Mouse (Mus musculus): ENCODE results near the gene Pex6.

Gene Pex6

DNA sequence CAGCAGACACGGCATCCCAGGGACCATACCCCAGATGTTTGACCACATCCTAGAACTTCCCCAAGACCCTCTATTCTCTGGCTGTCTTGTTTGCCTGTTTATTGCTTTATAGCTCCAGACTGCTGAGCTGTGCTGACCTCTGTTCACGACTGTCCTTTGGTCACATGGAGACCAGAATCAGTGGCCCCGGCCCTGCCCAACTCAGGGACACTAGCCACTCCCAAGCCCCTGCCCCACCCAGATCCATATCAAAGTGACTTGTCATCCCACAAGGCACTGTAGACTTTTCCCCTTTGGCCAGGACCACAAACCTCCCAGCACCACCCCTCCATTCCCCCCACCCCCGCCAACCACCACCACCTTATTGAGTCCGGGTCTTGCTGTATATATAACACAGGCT lies 12.0 kb upstream of the Pex6 start:
- no peak for ATAC-seq (ENCODE audit: insufficient number of reproducible peaks, low FRiP score, low TSS enrichment)

DNA sequence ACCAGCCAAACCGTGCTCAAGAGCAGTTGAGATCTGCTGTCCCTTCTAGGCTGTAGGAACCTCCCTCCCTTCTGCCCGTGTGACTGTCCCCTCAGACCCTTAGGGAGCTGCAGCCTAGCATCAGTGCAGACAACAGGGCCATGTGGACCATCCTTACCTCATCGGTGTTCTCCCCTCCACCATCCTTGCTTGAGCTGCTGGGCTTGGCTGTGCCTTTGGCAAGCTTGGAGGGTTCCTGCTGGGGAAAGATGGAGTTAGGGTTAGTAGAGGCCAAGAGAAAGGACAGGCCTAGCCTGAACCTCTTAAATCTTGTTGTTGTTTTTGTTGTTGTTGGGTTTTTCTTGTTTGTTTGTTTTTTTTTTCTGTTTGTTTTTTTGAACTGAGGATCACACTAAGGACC lies 11.4 kb upstream of the Pex6 start:
- no peak for ATAC-seq (ENCODE audit: insufficient number of reproducible peaks, low FRiP score, low TSS enrichment)

DNA sequence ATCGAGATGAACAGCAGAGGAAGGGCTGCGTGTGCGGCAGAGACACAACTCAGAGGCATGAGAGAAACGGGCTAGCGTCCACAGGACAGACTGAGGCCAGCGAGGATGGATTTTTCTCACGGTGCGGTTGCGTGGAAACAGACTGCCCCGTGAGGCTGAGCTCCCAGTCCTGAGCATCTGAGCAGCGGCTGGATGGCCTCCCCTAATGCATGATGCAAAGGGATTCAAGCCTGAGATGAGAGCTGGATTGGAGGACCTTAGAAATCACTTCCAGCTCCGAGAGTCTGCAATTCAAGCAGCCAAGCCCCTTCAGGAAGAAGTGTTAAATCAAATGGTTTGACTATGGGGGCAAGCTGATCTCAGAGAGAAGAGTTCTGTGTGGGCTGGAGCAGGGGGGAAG lies 9.8 kb upstream of the Pex6 start:
- ATAC-seq (ENCODE audit: insufficient number of reproducible peaks, low FRiP score, low TSS enrichment): no peak

DNA sequence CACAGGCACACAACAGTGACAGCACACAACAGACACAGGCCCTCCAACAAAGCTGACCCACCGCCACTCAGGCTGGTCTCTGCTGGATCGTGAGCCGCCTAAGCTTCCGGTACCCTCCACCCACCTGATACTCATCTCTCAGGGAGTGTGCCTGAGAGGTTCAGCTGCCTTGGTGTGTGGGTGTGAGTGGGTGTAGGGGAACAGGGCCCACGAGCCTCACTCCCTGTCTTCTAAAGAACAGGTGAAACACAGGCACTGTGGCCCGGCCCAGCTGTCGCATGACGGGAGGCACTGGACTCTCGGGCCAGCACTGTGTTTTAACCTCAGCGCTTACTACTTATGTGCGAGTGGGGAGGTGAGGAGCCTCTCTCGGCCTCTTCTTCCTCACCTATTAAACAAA lies 9.2 kb upstream of the Pex6 start:
- no peak for ATAC-seq (ENCODE audit: insufficient number of reproducible peaks, low FRiP score, low TSS enrichment)

DNA sequence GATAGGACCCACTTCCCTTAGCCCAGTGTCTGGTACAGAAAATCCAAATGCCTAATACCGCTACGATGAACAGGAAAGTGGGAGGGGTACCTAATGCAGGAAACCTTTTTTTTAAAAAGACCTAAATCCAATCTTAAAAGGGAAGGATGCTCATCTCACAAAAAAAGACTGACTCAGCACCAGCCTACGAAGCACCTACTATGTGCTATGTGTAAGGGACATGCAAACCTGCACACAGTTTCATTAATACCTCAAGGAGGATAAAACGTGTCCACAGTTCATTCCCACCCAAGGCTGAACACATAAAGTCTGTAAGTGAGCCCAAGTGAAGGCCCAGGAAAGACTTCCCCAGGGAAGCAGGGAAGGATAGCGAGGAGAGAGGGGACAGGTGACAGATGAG lies 8.8 kb upstream of the Pex6 start:
- no peak for ATAC-seq (ENCODE audit: insufficient number of reproducible peaks, low FRiP score, low TSS enrichment)

DNA sequence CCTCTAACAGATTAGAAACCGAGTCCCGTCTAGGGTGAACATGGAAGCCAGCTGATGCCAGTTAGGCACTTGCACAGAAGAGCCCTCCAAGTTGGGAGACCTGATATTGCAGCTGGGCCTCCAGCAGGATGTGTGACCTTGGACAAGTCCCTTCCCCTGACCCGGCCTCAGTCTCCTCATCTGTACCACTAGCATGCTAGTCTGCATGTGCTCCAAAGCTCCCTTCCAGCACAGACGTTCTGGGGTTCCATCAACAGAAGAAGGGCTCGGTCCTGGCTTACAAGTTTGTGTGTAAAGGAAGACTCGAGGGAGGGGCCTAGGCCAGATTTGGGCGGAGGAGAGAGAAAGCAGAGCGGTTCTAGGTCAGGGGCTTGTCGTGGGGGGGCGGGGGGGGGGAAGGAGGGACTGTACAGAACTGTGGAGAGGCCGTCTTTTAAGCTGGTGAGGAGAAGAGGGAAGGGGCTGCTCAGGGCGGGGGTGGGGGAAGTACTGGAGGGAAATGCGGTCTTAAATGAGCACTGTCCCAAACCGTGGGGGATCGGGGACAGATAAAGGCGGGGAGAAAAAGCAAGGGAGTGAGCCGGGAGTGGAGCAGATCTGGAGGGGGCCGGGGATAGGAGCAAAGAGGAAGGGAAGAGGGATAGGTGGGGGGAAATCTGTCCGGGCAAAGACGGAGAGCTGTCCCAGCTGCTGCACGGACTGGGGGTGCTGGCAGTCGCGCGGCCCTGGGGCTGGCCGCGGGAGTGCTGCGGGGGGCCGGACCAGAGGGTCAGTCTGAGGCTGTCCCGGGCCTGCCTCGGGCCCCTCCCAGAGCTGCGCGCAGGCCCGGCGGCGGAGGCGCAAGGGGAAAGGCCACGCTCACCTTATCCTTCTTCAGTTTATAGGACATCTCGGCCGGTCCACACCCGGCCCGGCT lies 7.0 kb upstream of the Pex6 start:
- peak; percentile 31 for ATAC-seq (ENCODE audit: insufficient number of reproducible peaks, low FRiP score, low TSS enrichment)

DNA sequence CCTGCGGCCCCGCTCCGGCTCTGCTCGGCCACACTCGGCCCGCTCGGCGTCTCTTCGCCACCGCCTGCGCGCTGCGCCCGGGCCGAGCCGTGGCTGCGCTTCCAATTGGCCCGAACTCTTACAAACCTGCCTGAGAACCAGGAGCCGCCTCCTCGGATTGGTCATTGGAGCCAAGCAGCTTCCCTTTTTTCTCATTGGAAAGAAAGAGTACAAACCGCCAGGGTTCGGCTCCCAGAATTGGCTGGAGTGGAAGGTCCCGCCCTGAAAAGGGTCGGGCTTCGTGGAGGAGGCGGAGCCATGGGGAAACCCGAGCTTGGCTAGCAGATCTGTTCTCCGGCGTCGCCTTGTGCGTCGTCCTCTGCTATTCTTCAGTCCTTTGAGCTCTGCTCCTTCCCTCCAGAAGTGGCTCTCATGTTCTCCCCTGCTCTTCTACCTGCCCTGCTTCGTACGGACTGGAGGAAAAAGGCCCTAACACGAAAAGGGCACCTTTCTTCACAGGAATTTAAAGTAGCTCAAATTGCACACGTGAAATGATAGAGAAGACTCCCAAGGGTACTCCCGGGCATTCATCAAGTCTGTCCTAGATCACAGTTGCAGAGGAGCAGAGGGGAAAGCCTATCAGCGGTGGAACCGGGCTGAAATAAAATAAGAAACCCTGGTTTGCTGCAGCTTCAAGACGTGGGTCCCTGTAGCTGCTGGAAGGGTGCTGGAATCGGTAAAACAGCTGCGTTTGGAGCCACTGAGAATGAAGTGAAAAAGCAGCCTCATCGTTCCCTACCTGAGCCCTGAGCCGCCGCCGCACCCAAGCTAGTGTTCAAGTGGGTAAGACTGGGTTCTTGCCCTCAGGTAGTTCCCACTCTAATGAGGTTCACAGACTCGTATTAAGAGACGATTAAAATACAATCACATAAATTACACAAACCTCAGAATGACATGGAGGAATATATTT lies 6.1 kb upstream of the Pex6 start, which contains the start of gene Ppp2r5d:
Gene Ppp2r5d (minus strand): TSS at position 225 of the 949 bp plus-strand sequence.
- peak; percentile 95 for ATAC-seq (ENCODE audit: insufficient number of reproducible peaks, low FRiP score, low TSS enrichment)

DNA sequence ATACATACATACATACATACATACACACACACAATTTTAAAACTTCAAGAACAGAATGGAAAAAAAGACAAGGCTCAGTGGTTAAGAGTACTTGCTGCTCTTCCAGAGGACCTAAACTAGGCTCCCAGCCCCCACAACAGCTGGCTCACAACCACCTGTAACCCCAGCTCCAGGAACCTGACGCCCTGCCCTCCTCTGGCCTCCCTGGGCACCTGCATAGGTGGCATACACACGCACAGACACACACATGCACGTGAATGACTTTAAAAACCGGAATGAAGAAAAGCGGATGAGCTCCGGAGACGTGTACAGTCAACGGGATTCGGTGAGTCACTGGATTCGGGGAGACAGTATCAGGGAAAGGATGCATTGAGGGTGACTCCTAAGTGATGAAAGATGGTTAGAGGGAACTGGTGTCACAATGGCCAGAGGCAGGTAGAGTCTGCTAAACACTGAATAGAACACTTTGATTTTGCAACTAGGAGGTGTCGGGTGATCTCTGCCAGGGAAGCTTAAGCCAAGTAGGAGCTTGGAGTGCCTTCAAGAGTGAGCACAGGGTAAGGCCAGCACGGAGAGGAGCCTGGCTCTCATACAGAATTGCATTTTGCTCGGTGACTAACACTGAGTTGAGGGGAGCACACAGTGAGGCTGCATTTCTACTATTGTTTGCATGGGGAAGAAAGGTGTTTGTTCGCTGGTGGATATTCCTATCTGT lies 4.7 kb upstream of the Pex6 start:
- ATAC-seq (ENCODE audit: insufficient number of reproducible peaks, low FRiP score, low TSS enrichment): no peak

DNA sequence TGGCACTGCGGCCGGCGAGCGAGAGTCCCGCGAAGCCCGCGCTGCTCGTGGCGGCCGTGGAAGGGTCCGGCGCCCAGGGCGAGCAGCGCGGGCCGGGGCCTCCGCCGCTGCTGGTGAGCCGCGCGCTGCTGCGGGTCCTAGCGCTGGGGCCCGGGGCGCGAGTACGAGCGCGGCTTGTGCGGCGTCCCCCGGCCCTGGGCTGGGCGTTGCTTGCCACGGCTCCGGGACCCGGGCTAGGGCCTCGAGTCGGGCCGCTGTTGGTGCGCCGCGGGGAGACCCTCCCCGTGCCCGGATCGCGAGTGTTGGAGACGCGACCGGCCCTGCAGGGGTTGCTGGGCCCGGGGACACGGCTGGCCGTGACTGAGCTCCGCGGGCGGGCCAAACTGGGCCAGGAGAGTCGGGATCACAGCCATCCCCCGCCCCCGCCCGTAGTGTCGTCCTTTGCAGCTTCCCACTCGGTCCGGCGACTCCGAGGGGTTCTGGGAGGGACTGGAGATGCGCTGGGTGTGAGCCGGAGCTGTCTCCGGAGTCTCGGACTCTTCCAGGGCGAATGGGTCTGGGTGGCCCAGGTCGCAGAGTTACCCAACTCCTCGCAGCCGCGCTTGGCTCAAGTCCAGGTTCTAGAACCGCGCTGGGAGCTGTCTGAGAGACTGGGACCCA lies 479 bp downstream of the Pex6 start:
- ATAC-seq (ENCODE audit: insufficient number of reproducible peaks, low FRiP score, low TSS enrichment): no peak; the same call in 1 of the 2 replicates

DNA sequence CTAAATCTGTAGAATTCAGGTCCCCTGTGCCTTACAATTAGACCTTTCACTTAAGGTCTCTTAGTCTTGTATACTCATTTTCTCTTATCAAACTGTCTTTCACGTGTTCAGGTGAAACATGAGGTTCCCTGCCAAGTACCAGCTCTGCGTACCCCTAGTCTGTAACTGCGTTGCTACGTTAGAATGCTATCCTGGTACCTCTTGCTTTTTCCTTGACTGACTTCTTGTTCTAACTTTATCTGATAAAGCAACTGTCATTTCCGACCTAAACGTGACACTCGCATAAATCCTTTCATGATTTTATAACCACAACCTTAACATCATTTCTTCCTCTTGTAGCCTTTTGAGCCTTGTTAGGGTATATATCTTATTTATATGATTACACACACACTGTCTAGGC lies 1.2 kb downstream of the Pex6 start:
- ATAC-seq (ENCODE audit: insufficient number of reproducible peaks, low FRiP score, low TSS enrichment): no peak

DNA sequence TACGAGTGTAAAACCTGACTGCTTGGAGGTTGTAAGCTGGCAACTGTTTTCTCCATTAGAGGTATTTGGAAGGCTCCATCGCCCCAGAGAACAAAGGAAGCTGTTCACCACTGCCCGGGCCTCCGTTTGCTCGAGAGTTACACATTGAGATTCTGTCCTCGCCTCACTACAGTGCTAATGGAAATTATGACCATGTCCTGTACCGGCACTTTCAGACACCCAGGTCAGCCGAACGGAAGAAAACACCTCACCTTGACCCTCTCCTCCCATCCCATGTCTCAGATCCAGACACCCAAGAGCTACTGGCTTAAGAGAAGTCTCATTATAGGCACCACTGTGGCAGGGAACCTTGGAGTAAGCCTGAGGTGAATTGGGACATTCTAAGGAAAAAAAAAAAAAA lies 2.6 kb downstream of the Pex6 start:
- ATAC-seq (ENCODE audit: insufficient number of reproducible peaks, low FRiP score, low TSS enrichment): no peak

DNA sequence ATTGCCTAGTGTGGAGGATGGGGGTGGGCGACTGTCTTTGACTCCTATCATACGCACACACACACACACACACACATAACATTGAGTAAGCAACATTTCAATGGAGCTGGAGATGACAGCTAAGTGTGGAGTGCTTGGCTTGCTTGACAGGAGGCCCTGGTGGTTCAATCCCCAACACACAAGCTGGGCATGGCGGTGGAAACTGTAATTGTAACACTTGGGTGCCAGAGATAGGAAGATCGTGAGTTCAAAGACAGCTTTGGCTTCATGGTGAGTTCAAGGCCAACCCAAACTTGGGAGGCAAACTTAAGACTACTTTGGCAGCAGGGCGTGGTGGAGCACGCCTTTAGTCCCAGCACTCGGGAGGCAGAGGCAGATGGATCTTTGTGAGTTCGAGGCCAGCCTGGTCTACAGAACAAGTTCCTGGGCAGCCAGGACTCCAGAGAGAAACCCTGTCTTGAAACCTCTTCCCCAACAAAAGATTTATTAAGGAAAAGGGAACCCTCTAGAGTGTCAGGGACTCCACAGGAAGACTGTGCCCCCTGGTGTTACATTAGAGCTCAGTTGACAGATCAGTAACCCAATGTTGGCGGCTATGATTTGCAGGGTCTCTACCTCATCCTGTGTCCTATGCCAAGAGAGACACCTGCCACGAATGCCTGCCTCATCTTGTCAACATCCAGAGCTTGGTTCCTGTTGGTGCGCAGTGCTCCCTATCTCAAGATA lies 3.7 kb downstream of the Pex6 start:
- no peak for ATAC-seq (ENCODE audit: insufficient number of reproducible peaks, low FRiP score, low TSS enrichment)

DNA sequence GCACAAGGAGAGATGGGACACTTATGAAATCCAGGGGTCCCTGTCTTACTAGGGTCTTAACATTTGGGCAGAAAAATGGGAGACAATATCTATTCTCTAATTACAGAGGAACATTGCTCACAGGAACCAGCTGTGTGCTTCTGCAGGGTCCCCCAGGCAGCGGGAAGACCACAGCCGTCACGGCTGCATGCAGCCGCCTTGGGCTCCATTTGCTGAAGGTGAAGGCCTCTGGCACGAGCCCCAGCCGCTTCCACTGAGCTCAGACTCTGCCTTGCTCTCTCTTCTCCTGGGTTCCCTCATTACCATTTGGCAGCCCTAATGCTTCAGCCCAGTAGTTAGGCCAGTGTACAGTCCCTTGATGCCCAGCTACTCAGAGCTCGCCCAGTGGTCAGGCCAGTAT lies 9.8 kb downstream of the Pex6 start:
- ATAC-seq (ENCODE audit: insufficient number of reproducible peaks, low FRiP score, low TSS enrichment): no peak

DNA sequence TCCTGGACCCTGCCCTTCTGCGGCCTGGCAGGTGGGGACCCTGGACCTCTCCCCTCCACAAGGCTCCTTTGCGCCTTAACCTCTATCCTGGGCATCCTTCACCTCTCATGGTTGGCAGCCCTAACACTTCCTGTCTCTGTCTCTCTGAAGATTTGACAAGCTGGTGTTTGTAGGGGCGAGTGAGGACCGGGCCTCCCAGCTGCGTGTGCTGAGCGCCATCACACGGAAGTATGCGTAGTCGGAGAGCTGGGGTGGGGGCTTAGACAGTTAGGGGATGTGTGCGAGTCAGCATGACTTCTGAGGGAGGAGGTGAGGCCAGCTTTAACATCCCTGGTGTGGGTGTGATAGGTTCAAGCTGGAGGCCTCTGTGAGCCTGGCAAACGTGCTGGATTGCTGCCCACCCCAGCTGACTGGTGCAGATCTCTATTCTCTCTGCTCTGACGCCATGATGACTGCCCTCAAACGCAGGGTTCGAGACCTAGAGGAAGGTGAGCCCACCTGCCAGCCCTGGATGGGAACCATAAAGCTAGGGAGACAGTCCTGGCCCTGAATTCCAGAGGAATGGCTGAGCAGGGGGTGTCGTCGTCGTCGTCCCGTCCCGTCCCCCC lies 13.3 kb downstream of the Pex6 start:
- no peak for ATAC-seq (ENCODE audit: insufficient number of reproducible peaks, low FRiP score, low TSS enrichment)

DNA sequence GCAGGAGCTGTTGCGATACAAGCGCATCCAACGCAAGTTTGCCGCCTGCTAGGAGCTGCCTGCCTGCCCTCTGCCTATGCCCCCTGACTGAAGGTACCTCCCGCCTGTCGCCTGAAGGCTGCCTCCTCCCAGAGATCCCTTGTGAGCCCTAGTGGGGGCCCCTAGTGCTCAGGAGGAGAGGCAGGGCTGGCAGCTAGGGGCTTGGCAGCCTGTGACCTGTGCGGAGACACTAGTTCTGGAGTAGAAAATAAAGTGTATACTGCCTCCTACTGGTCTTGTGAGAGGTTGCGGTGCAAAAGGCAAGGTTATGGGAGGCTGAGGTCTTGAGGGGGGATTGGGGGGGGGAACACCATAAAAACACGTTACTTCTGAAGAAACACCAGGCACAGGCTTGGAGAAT lies 14.0 kb downstream of the Pex6 start:
- ATAC-seq (ENCODE audit: insufficient number of reproducible peaks, low FRiP score, low TSS enrichment): 0 out of 2 replicates have a peak, but pooled peaks have one; percentile 24

DNA sequence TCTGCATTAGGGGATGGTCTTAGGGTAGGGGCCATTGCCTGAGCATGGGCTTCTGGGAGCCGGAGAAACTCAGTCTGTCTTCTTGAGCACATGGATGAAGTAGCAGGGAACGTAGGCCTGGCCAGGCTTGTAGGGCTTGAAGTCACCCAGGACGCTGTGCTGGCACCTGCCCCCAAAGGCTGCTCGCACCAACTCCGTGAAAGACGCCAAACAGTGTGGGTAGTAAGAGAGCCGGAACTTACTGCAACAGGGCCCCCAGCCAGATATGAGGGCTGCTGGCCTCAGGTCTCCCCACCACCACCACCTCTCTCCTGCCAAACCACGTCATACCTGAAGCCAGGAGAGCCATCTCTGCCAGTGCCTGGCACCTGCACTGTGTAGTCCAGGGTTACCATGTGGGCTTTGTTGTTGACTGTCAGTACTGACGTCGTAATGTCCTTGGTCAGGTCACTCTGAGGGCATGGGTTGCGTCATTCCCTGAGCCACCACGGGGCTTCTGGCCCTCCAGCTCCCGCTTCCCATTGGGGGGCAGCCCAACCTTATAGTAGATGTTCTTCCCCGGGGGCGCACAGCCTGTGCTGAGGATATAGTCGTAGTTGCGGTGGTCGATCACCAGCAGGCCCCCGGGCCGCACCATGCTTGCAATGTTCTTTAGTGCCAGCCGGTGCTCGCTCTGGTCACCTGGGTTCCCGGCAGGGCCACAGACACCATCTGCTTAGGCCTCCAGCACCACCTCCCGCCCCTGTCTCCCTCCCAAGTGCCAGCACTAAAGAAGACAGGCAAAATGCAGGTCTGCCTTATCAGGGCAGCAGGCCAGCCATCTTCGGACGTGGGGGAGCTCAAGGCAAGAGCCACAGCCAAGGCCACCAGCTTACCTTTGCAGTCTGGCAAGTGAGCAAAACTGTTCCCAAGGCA lies 14.7 kb downstream of the Pex6 start:
- peak; percentile 77 for ATAC-seq (ENCODE audit: insufficient number of reproducible peaks, low FRiP score, low TSS enrichment)

DNA sequence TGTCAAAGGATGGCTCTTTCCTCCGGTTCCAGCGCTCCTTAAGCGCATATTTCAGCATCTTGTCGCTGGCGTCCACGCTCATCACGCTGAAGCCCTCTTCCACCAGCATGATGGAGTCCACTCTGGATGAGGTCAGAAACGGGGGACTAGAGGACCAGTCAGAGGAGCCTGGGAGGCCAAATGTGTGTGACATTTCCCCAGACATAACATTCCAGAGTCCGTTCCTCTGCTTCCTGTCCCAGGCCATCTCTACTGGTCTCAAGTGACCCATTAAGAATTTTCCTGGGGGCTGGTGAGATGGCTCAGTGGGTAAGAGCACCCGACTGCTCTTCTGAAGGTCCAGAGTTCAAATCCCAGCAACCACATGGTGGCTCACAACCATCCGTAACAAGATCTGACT lies 16.0 kb downstream of the Pex6 start:
- ATAC-seq (ENCODE audit: insufficient number of reproducible peaks, low FRiP score, low TSS enrichment): no peak

DNA sequence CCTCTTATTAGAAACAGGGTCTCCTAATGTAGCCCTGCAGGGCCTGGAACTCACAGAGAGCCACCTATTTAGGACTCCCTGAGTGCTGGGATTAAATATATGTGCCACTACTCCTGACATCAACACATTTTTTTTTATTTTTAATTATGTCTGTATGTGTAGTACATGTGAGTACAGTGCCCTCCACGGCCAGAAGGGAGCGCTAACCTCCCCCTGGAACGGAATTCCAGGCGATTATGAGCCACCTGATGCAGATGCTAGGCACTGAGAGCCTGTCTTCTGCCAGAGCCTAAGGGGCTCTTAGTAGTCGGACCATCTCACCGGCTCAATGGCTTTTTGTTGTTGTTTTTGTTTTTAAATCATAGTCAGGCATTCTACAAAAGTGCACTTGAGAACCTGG lies 16.8 kb downstream of the Pex6 start:
- no peak for ATAC-seq (ENCODE audit: insufficient number of reproducible peaks, low FRiP score, low TSS enrichment)

Measured in cerebellum, adult (tissue).